Mouse (Mus musculus): Measurements from ENCODE around the gene Robo3.

The Robo3 gene

GRCm38 (mm10) chr9:37429326-37429725, 3.7 kb downstream of the Robo3 start:
- no peak for DNase-seq

GRCm38 (mm10) chr9:37421239-37421638, 11.8 kb downstream of the Robo3 start:
- DNase-seq, result peak; percentile 49

- DNase-seq, result peak; percentile 85
Observed at GRCm38 (mm10) chr9:37420676-37421075, 12.4 kb downstream of the Robo3 start.

- no peak for DNase-seq
Observed at GRCm38 (mm10) chr9:37418791-37419190, 14.3 kb downstream of the Robo3 start.

- no peak for DNase-seq
Observed at GRCm38 (mm10) chr9:37414666-37415065, 18.4 kb downstream of the Robo3 start.

- no peak for DNase-seq
Observed at GRCm38 (mm10) chr9:37412989-37413388, 20.1 kb downstream of the Robo3 start.

- no peak for DNase-seq
Observed at GRCm38 (mm10) chr9:37409698-37410445, 23.2 kb downstream of the Robo3 start.

GRCm38 (mm10) chr9:37407850-37408502, 25.1 kb downstream of the Robo3 start:
- DNase-seq, result no peak

- DNase-seq, result peak; percentile 22
Observed at GRCm38 (mm10) chr9:37406372-37406771, 26.7 kb downstream of the Robo3 start.

- DNase-seq, result no peak
Observed at GRCm38 (mm10) chr9:37403011-37403410, 30.0 kb downstream of the Robo3 start.

- DNase-seq, result no peak
Observed at GRCm38 (mm10) chr9:37402501-37402900, 30.5 kb downstream of the Robo3 start.

GRCm38 (mm10) chr9:37401802-37402201, 31.2 kb downstream of the Robo3 start, which contains the start of gene Robo4:
Gene Robo4 (plus strand): TSS chr9:37401897.
- DNase-seq, result no peak

- DNase-seq, result no peak
Observed at GRCm38 (mm10) chr9:37400585-37400984, 32.5 kb downstream of the Robo3 start.

- DNase-seq, result no peak
Observed at GRCm38 (mm10) chr9:37393482-37394131, 39.4 kb downstream of the Robo3 start.

GRCm38 (mm10) chr9:37392071-37392470, 41.0 kb downstream of the Robo3 start:
- no peak for DNase-seq

- DNase-seq, result no peak
Observed at GRCm38 (mm10) chr9:37390891-37391290, 42.2 kb downstream of the Robo3 start.

- DNase-seq, result no peak
Observed at GRCm38 (mm10) chr9:37384284-37385182, 48.5 kb downstream of the Robo3 start.

- no peak for DNase-seq
Observed at GRCm38 (mm10) chr9:37383161-37383560, 49.9 kb downstream of the Robo3 start.

- no peak for DNase-seq
Observed at GRCm38 (mm10) chr9:37375718-37376117, 57.3 kb downstream of the Robo3 start.

- no peak for DNase-seq
Observed at GRCm38 (mm10) chr9:37371232-37371801, 61.7 kb downstream of the Robo3 start.

GRCm38 (mm10) chr9:37368860-37369259, 64.2 kb downstream of the Robo3 start:
- no peak for DNase-seq

- DNase-seq, result no peak
Observed at GRCm38 (mm10) chr9:37368081-37368830, 64.8 kb downstream of the Robo3 start.
